10 mouse cellular contexts compared by ENCODE assay signal in genomic region chr1:92223956-92224891, GRCm38 (mm10). TPM values are rescaled to one million over a fixed set of nuclear protein-coding genes. Genes with fewer than 3 reads are reported as not detected.
DNase-seq lines count a peak whose midpoint lies in the region; ATAC-seq and TF ChIP-seq lines count a peak whose summit lies in the region.
"Had no signal": no experiment of that assay in that cellular context is flagged by ENCODE, and none has a peak within 500 bp of the region (broad histone marks: within the 10 kb centered on the region; RNA-seq: fewer than 3 reads in every experiment).

No protein-coding gene starts in this region.

- H3K4me1 ChIP-seq in embryonic facial prominence, embryonic 15.5 days: peaks cover 16% of the 10 kb centered on the region
- H3K4me1 ChIP-seq in hindbrain, embryonic 16.5 days (ENCODE audit: control insufficient read depth, insufficient read depth, low read depth, low read length): peaks cover 13% of the 10 kb centered on the region
- H3K4me1 ChIP-seq in midbrain, embryonic 15.5 days: peaks cover 14% of the 10 kb centered on the region

- 14% methylated on average over 17 of the region's 17 CpGs for WGBS in embryonic facial prominence, embryonic 15.5 days
- WGBS in hindbrain, embryonic 16.5 days: 13% methylated on average over 17 of the region's 17 CpGs
- 7% methylated on average over 17 of the region's 17 CpGs for WGBS in midbrain, embryonic 15.5 days

- no peak for TF ChIP-seq CTCF in gastrocnemius, adult 2 months (IDR thresholded peaks at IDR 0.05)

- no peak overlapping the region for H3K9ac ChIP-seq in embryonic facial prominence, embryonic 15.5 days
- no peak overlapping the region for H3K9ac ChIP-seq in hindbrain, embryonic 16.5 days (ENCODE audit: low read depth, low read length)
- no peak overlapping the region for H3K9ac ChIP-seq in midbrain, embryonic 15.5 days
- H3K9ac ChIP-seq: lung, embryonic 14.5 days had no signal

- no peaks in the 10 kb centered on the region for H3K27me3 ChIP-seq in embryonic facial prominence, embryonic 15.5 days
- peaks cover 5% of the 10 kb centered on the region; the same call in 1 of the 2 replicates for H3K27me3 ChIP-seq in hindbrain, embryonic 16.5 days (replicated peaks; ENCODE audit: control insufficient read depth, insufficient read depth, low read length)
- H3K27me3 ChIP-seq in midbrain, embryonic 15.5 days (replicated peaks): no peaks in the 10 kb centered on the region; the same call in 1 of the 2 replicates

- H3K4me2 ChIP-seq in embryonic facial prominence, embryonic 15.5 days (replicated peaks): no peak overlapping the region
- no peak overlapping the region for H3K4me2 ChIP-seq in hindbrain, embryonic 16.5 days (ENCODE audit: low read length)
- H3K4me2 ChIP-seq in midbrain, embryonic 15.5 days: no peak overlapping the region; the same call in 1 of the 2 replicates
- H3K4me2 ChIP-seq: lung, embryonic 14.5 days had no signal

- no peak overlapping the region for H3K27ac ChIP-seq in embryonic facial prominence, embryonic 15.5 days (replicated peaks)
- H3K27ac ChIP-seq in hindbrain, embryonic 16.5 days (ENCODE audit: low read depth, low read length): peak overlapping the region; percentile 25
- H3K27ac ChIP-seq in midbrain, embryonic 15.5 days: peak overlapping the region; percentile 75
- H3K27ac ChIP-seq in gastrocnemius, adult 2 months: no peak overlapping the region

- H3K9me3 ChIP-seq in embryonic facial prominence, embryonic 15.5 days (replicated peaks): no peaks in the 10 kb centered on the region
- no peaks in the 10 kb centered on the region for H3K9me3 ChIP-seq in hindbrain, embryonic 16.5 days (ENCODE audit: control insufficient read depth, low read length)
- no peaks in the 10 kb centered on the region for H3K9me3 ChIP-seq in midbrain, embryonic 15.5 days

- no peaks in the 10 kb centered on the region for H3K36me3 ChIP-seq in embryonic facial prominence, embryonic 15.5 days
- no peaks in the 10 kb centered on the region for H3K36me3 ChIP-seq in hindbrain, embryonic 16.5 days (ENCODE audit: control insufficient read depth, insufficient read depth, low read length)
- H3K36me3 ChIP-seq in midbrain, embryonic 15.5 days (replicated peaks): no peaks in the 10 kb centered on the region

- DNase-seq in Muller cell, postnatal 12 days (ENCODE audit: inconsistent ontology term): peak; percentile 16
- DNase-seq in gastrocnemius, adult 2 months: no peak
- DNase-seq in kidney, postnatal 14 days: no peak
- no peak for DNase-seq in MN1 (ENCODE audit: low spot score)
- no peak for DNase-seq in kidney, postnatal 36 days
- DNase-seq: kidney, adult 8-10 months; lung, embryonic 14.5 days had no signal

- peak; percentile 49; the same call in 1 of the 2 replicates for ATAC-seq in embryonic facial prominence, embryonic 15.5 days (ENCODE audit: insufficient number of reproducible peaks, low FRiP score, low TSS enrichment, low read depth)
- ATAC-seq in hindbrain, embryonic 16.5 days: peak; percentile 85
- peak; percentile 82 for ATAC-seq in midbrain, embryonic 15.5 days (replicated peaks)

- intact Hi-C loops in gastrocnemius, adult 2 months (cut with DNase I): no loop called here

- H3K4me3 ChIP-seq in embryonic facial prominence, embryonic 15.5 days (replicated peaks): no peak overlapping the region
- no peak overlapping the region for H3K4me3 ChIP-seq in hindbrain, embryonic 16.5 days (ENCODE audit: low read length)
- no peak overlapping the region for H3K4me3 ChIP-seq in midbrain, embryonic 15.5 days
- H3K4me3 ChIP-seq in gastrocnemius, adult 2 months: no peak overlapping the region

RNA-seq across cellular contexts. Expression of gene Hdac4, which starts 28.7 kb away (rescaled TPM):
- 27.5 and 28.9 TPM in 2 replicates for polyA plus RNA-seq in embryonic facial prominence, embryonic 15.5 days (2015; fragmentation: Nextera tagmentation; extraction: Ambion mirVana)
- polyA plus RNA-seq in hindbrain, embryonic 16.5 days (2015; fragmentation: Nextera tagmentation; extraction: Ambion mirVana): 26.9 and 27.6 TPM in 2 replicates
- polyA plus RNA-seq in midbrain, embryonic 15.5 days (2015; fragmentation: Nextera tagmentation; extraction: Ambion mirVana): 27.9 and 30.9 TPM in 2 replicates
- total RNA-seq in gastrocnemius, adult 2 months (2021): 10 to 100 TPM; 41.8 to 66.3 TPM

Comparison
In these comparisons a context has a peak if more than half of its experiments do, and no peak if none do; other contexts are left out.
1. H3K27ac ChIP-seq: peak in hindbrain, embryonic 16.5 days (single experiment) and midbrain, embryonic 15.5 days (single experiment); none in embryonic facial prominence, embryonic 15.5 days (single experiment) and gastrocnemius, adult 2 months (single experiment).
2. Peak in every context shown above with its lines, with median percentiles within 50 percentile points of each other: ATAC-seq.